Mouse (Mus musculus) cerebellum, adult 18-20 months (tissue): Measurements from ENCODE around the gene Ifnar1.

Experiments used
- DNase-seq, 2 experiments: peaks; one replicate each; pipeline ENCODE4 v3.0.0; 2021

Gene Ifnar1

GRCm38 (mm10) chr16:91461773-91462181, 23.3 kb upstream of the Ifnar1 start:
- DNase-seq = no peak

GRCm38 (mm10) chr16:91462644-91463043, 22.4 kb upstream of the Ifnar1 start:
- no peak for DNase-seq

GRCm38 (mm10) chr16:91463400-91463799, 21.6 kb upstream of the Ifnar1 start:
- DNase-seq = no peak

- DNase-seq = no peak
Measured at GRCm38 (mm10) chr16:91463836-91464400, 21.1 kb upstream of the Ifnar1 start.

- DNase-seq = peak; percentile 88 to 89
Measured at GRCm38 (mm10) chr16:91464594-91465504, 20.2 kb upstream of the Ifnar1 start.

- DNase-seq = no peak
Measured at GRCm38 (mm10) chr16:91465505-91466240, 19.4 kb upstream of the Ifnar1 start.

- no peak for DNase-seq
Measured at GRCm38 (mm10) chr16:91466566-91466965, 18.5 kb upstream of the Ifnar1 start.

- DNase-seq = no peak
Measured at GRCm38 (mm10) chr16:91470470-91470869, 14.6 kb upstream of the Ifnar1 start.

- DNase-seq = no peak
Measured at GRCm38 (mm10) chr16:91471481-91471880, 13.6 kb upstream of the Ifnar1 start.

GRCm38 (mm10) chr16:91475753-91476152, 9.3 kb upstream of the Ifnar1 start:
- no peak for DNase-seq

GRCm38 (mm10) chr16:91478067-91478466, 7.0 kb upstream of the Ifnar1 start:
- no peak for DNase-seq

GRCm38 (mm10) chr16:91480517-91480916, 4.5 kb upstream of the Ifnar1 start:
- no peak for DNase-seq

GRCm38 (mm10) chr16:91484387-91484786, 651 bp upstream of the Ifnar1 start:
- DNase-seq = no peak

GRCm38 (mm10) chr16:91485841-91486240, 803 bp downstream of the Ifnar1 start:
- DNase-seq = no peak

GRCm38 (mm10) chr16:91488066-91488465, 3.0 kb downstream of the Ifnar1 start:
- no peak for DNase-seq

GRCm38 (mm10) chr16:91490897-91491296, 5.9 kb downstream of the Ifnar1 start:
- DNase-seq = no peak

- no peak for DNase-seq
Measured at GRCm38 (mm10) chr16:91491473-91491872, 6.4 kb downstream of the Ifnar1 start.

GRCm38 (mm10) chr16:91495501-91495900, 10.5 kb downstream of the Ifnar1 start:
- DNase-seq = no peak

- peak; percentile 31 to 34 for DNase-seq
Measured at GRCm38 (mm10) chr16:91496206-91496605, 11.2 kb downstream of the Ifnar1 start.

- DNase-seq = no peak
Measured at GRCm38 (mm10) chr16:91496766-91497165, 11.7 kb downstream of the Ifnar1 start.

GRCm38 (mm10) chr16:91498041-91498440, 13.0 kb downstream of the Ifnar1 start:
- no peak for DNase-seq

- peak; percentile 19 to 31 for DNase-seq
Measured at GRCm38 (mm10) chr16:91504701-91505100, 19.7 kb downstream of the Ifnar1 start.

- DNase-seq = peak; percentile 61 to 64
Measured at GRCm38 (mm10) chr16:91505116-91505601, 20.1 kb downstream of the Ifnar1 start.
